Comparison of ENCODE assay signal across 14 mouse cellular contexts in the genomic region with DNA sequence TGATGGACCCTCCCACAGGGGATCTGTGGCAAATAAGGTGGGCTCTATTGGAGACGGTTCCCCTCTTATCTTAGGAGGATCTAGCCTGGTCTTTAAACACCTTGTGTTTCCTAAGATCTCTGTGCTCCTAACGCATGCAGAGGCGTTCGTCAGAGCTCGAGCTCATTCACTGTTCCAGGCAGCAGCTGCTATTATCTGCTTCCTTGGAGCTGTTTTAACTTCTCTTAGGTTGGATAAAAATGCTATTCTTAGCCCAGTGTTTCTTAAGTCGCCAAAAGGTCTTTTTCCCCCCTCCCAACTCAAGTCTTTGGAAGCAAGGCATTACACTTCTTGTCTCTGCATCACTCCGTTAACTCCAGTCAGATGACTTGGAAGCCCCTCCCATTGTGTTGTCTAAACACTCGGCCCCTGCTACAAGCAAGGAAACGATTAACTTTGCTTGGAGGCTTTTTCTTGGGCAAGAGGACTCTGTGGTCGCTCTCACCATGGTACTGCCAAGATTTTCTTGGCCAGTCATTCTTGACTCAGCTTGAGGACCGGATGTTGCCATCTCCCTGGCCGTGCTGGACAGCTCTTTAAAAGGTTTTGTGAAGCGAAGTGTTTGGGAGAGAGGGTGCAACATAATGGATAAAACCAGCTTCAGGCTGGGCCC.
DNase-seq lines count a peak whose midpoint lies in the region; ATAC-seq and TF ChIP-seq lines count a peak whose summit lies in the region.
"Had no signal": no experiment of that assay in that cellular context is flagged by ENCODE, and none has a peak within 500 bp of the region (broad histone marks: within the 10 kb centered on the region; RNA-seq: fewer than 3 reads in every experiment).

No protein-coding gene starts in this region.

- H3K79me2 ChIP-seq in myocyte (ENCODE audit: control insufficient read depth, insufficient read depth), result no peaks in the 10 kb centered on the region

- TF ChIP-seq CTCF in lung, postnatal 0 days (IDR thresholded peaks at IDR 0.05), result no peak
- TF ChIP-seq CTCF in lung, adult 2 months (IDR thresholded peaks at IDR 0.05; ENCODE audit: insufficient read depth, low read length), result no peak

- no peak overlapping the region for H3K9ac ChIP-seq in lung, postnatal 0 days (replicated peaks; ENCODE audit: low read depth)
- H3K9ac ChIP-seq: heart, embryonic 13.5 days; limb, embryonic 15.5 days had no signal

- no peak overlapping the region for H3K4me3 ChIP-seq in lung, postnatal 0 days (ENCODE audit: low read depth, low read length)
- H3K4me3 ChIP-seq in lung, adult 2 months (replicated peaks; ENCODE audit: extremely low read depth, low read depth, low read length), result no peak overlapping the region
- H3K4me3 ChIP-seq in myocyte, result no peak overlapping the region
- H3K4me3 ChIP-seq: heart, embryonic 13.5 days; limb, embryonic 15.5 days had no signal

- DNase-seq in heart, adult 18-20 months, result peak; percentile 9 to 10
- DNase-seq in heart, adult 8-10 months (ENCODE audit: low spot score), result no peak
- DNase-seq in lung, postnatal 0 days (ENCODE audit: low spot score), result peak; percentile 28
- DNase-seq in lung, adult 2 months, result no peak
- peak; percentile 81 for DNase-seq in brain, adult 2 months (ENCODE audit: low read depth, low spot score)
- DNase-seq in spleen, postnatal 36 days (ENCODE audit: low spot score in 2 of 2), result no peak
- DNase-seq in MN1 (ENCODE audit: low spot score), result no peak
- DNase-seq: adrenal gland, postnatal 36 days; spleen, adult 18-20 months had no signal

- WGBS in lung, postnatal 0 days, result 43% methylated on average over 13 of the region's 13 CpGs
- 46% methylated on average over 13 of the region's 13 CpGs for WGBS in lung, adult 2 months

- H3K9me3 ChIP-seq in lung, postnatal 0 days (ENCODE audit: low read length), result no peaks in the 10 kb centered on the region
- H3K9me3 ChIP-seq: heart, embryonic 13.5 days; limb, embryonic 15.5 days had no signal

- no peaks in the 10 kb centered on the region for H3K27me3 ChIP-seq in lung, postnatal 0 days (replicated peaks; ENCODE audit: insufficient read depth, low read length)
- no peaks in the 10 kb centered on the region for H3K27me3 ChIP-seq in myocyte (ENCODE audit: control insufficient read depth, insufficient read depth, insufficient read length)
- H3K27me3 ChIP-seq: heart, embryonic 13.5 days; limb, embryonic 15.5 days had no signal

- no peak overlapping the region for H3K4me2 ChIP-seq in lung, postnatal 0 days (replicated peaks; ENCODE audit: low read depth, low read length)
- H3K4me2 ChIP-seq in myocyte (ENCODE audit: low read depth), result peak overlapping the region; percentile 56
- H3K4me2 ChIP-seq: heart, embryonic 13.5 days; limb, embryonic 15.5 days had no signal

- H3K4me1 ChIP-seq in lung, postnatal 0 days (ENCODE audit: insufficient read depth, low read depth, low read length), result no peaks in the 10 kb centered on the region
- no peaks in the 10 kb centered on the region for H3K4me1 ChIP-seq in lung, adult 2 months (ENCODE audit: control insufficient read depth, insufficient read depth, low read length)
- H3K4me1 ChIP-seq: limb, embryonic 15.5 days had no signal

- H3ac ChIP-seq in myocyte (ENCODE audit: control insufficient read depth, insufficient read length), result no peak overlapping the region

- no peak for TF ChIP-seq EP300 in lung, postnatal 0 days (IDR thresholded peaks at IDR 0.05)

- TF ChIP-seq POLR2A in lung, adult 2 months (IDR thresholded peaks at IDR 0.05; ENCODE audit: borderline replicate concordance, extremely low read depth, low read depth, low read length), result no peak
- TF ChIP-seq POLR2A in myocyte (IDR thresholded peaks at IDR 0.05; ENCODE audit: insufficient read length, low read depth), result no peak

- H3K27ac ChIP-seq in lung, postnatal 0 days (ENCODE audit: low read length), result no peak overlapping the region
- H3K27ac ChIP-seq: heart, embryonic 13.5 days; kidney, postnatal 0 days; limb, embryonic 15.5 days had no signal

- no peak for ATAC-seq in lung, postnatal 0 days
- ATAC-seq: hindbrain, embryonic 16.5 days had no signal

- H3K36me3 ChIP-seq in lung, postnatal 0 days (ENCODE audit: insufficient read depth, low read length), result no peaks in the 10 kb centered on the region
- H3K36me3 ChIP-seq in myocyte (ENCODE audit: control insufficient read depth, insufficient read depth), result no peaks in the 10 kb centered on the region
- H3K36me3 ChIP-seq: heart, embryonic 13.5 days; limb, embryonic 15.5 days had no signal

TF ChIP-seq in myocyte, 11 proteins besides CTCF, POLR2A, EP300 and RAD21:
- peak; percentile 69 for TF ChIP-seq REST (IDR thresholded peaks at IDR 0.05; ENCODE audit: insufficient read depth, insufficient read length)
- TF ChIP-seq CEBPB (IDR thresholded peaks at IDR 0.05; ENCODE audit: insufficient read depth, poor library complexity, severe bottlenecking), result peak; percentile 40; the same call in 1 of the 2 replicates
- TF ChIP-seq MYOD1 (IDR thresholded peaks at IDR 0.05; ENCODE audit: control insufficient read depth in 1 of 3, insufficient read length in 2 of 3, low read depth in 2 of 3), result no peak
- no peak for TF ChIP-seq TCF12 (IDR thresholded peaks at IDR 0.05; ENCODE audit: insufficient read depth, poor library complexity, severe bottlenecking)

Comparison
In these comparisons a context has a peak if more than half of its experiments do, and no peak if none do; other contexts are left out.
1. DNase-seq: peak in heart, adult 18-20 months (2 of 2), lung, postnatal 0 days (single experiment) and brain, adult 2 months (single experiment); none in heart, adult 8-10 months (single experiment), lung, adult 2 months (single experiment), spleen, postnatal 36 days (0 of 2) and MN1 (single experiment).